Mouse (Mus musculus) limb, embryonic 15.5 days (tissue): ENCODE measurements around the gene Fcna. TPM values are rescaled to one million over a fixed set of nuclear protein-coding genes. Genes with fewer than 3 reads are reported as not detected.

Experiments
- ATAC-seq: fragments of 200-750 bp; cut with Nextera tagmentation; 2 replicates; pipeline ENCODE4 v1.8.0; 2017; ENCODE audit warnings: low read depth, moderate TSS enrichment; ENCODE audit not compliant: insufficient number of reproducible peaks, low FRiP score, low TSS enrichment
- H3K27ac ChIP-seq: fragments of 300-500 bp; sonication (generic); 2 replicates; pipeline ENCODE4 v1.5.1; 2015; ENCODE audit warnings: moderate library complexity, mild to moderate bottlenecking, inconsistent platforms
- H3K27me3 ChIP-seq: fragments of 300-500 bp; sonication (generic); 2 replicates; pipeline ENCODE4 v1.6.1; 2015; ENCODE audit warnings: inconsistent platforms
- H3K36me3 ChIP-seq: fragments of 300-500 bp; sonication (generic); 2 replicates; pipeline ENCODE4 v1.6.1; 2015; ENCODE audit warnings: inconsistent platforms
- H3K4me1 ChIP-seq: fragments of 300-500 bp; sonication (generic); 2 replicates; pipeline ENCODE4 v1.6.1; 2015; ENCODE audit warnings: inconsistent platforms
- H3K4me2 ChIP-seq: fragments of 300-500 bp; sonication (generic); 2 replicates; pipeline ENCODE4 v1.6.1; 2015; ENCODE audit warnings: mild to moderate bottlenecking, inconsistent platforms
- H3K4me3 ChIP-seq: fragments of 300-500 bp; sonication (generic); 2 replicates; pipeline ENCODE4 v1.5.1; 2015; ENCODE audit warnings: mild to moderate bottlenecking, inconsistent platforms
- H3K9ac ChIP-seq: fragments of 300-500 bp; sonication (generic); 2 replicates; pipeline ENCODE4 v1.6.1; 2015; ENCODE audit warnings: inconsistent platforms
- H3K9me3 ChIP-seq: fragments of 300-500 bp; sonication (generic); 2 replicates; pipeline ENCODE4 v1.6.1; 2016; ENCODE audit warnings: inconsistent platforms
- WGBS: fragments of 180-500 bp; shearing (Covaris S2); methylation state at CpG from one replicate; pipeline ENCODE4 v1.1.7; 2015; 5-methylcytosine and 5-hydroxymethylcytosine counted together
- polyA plus RNA-seq: library from polyadenylated mRNA; unstranded; fragments of >200 nt; fragmentation: Nextera tagmentation; extraction: Ambion mirVana; gene quantifications from 2 replicates; pipeline ENCODE4 v1.2.1, GENCODE M21; 2015

Fcna gene
- polyA plus RNA-seq, 1 experiment from 2014 or later = 2.7 TPM

DNA sequence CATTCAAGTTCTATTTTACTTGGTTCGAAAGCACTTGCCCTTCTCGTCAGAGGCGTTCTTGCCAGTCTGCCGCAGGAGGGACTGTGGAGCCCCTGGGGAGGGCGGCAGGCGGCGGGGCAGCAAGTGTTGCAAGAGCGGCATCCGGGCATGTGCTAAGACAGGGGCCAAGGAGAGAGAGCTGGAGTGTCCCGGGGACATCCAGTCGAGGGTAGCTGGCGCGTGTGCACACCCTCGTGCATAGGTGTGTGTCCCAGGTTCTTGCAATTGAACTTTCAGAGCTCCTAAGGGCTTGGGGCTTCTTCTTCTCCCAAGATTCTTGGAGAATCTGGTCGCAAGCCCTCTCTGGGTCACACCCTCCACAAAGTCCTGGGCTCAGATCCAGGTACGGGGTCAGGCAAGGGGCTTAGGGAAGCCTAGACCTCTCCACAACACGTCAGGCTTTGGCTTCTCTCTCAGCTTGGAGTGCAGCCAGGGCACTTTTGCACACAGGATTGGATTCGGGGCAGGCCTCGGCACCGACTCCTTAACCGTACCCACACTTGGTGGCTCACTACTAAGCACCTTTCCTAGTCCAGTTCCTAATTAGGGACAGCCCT is 52.3 kb downstream of the Fcna start:
- Histone ChIP-seq H3K9me3 (no peaks in the 10 kb centered on the region), H3K36me3 (peaks cover 17% of the 10 kb centered on the region), H3K4me2 (peak overlapping the region; percentile 91), H3K27ac (peak overlapping the region; percentile 95), H3K4me3 (peak overlapping the region; percentile 60), H3K27me3 (peaks cover 45% of the 10 kb centered on the region), H3K4me1 (peaks cover 66% of the 10 kb centered on the region), H3K9ac (peak overlapping the region; percentile 51)
- 11% methylated on average over 21 of the region's 21 CpGs for WGBS
- no peak for ATAC-seq

Other genes starting within 250 kb of the Fcna start
- gene Entpd2, start 232.2 kb downstream of the Fcna start, polyA plus RNA-seq = 4.2 and 11.7 TPM in 2 replicates
- 51.7 and 54.3 TPM in 2 replicates for gene Npdc1, start 228.7 kb downstream of the Fcna start, polyA plus RNA-seq
- 0.18 TPM in 1 of 2 replicates, not detected in the other for gene Fut7, start 204.8 kb downstream of the Fcna start, polyA plus RNA-seq
- 4.2 and 5.9 TPM in 2 replicates for gene Abca2, start 199.3 kb downstream of the Fcna start, polyA plus RNA-seq
- 99.3 and 111 TPM in 2 replicates for gene Clic3, start 171.2 kb downstream of the Fcna start, polyA plus RNA-seq
- gene Paxx, start 166.9 kb downstream of the Fcna start, polyA plus RNA-seq = 49.9 and 56.9 TPM in 2 replicates
- gene Ptgds, start 158.0 kb downstream of the Fcna start, polyA plus RNA-seq = 4.1 and 9.1 TPM in 2 replicates
- not detected in 2 replicates for gene Lcn12, start 134.1 kb downstream of the Fcna start, polyA plus RNA-seq
- 73.0 and 81.4 TPM in 2 replicates for gene Fbxw5, start 127.3 kb downstream of the Fcna start, polyA plus RNA-seq
- 4.6 and 5.6 TPM in 2 replicates for gene C8g, start 126.3 kb downstream of the Fcna start, polyA plus RNA-seq
- 34.4 and 35.7 TPM in 2 replicates for gene Traf2, start 81.1 kb downstream of the Fcna start, polyA plus RNA-seq
- gene Edf1, start 70.2 kb downstream of the Fcna start, polyA plus RNA-seq = 388 and 396 TPM in 2 replicates
- gene Mamdc4, start 53.2 kb downstream of the Fcna start, polyA plus RNA-seq = 0.81 and 6.0 TPM in 2 replicates
- 129 and 139 TPM in 2 replicates for gene Phpt1, start 52.8 kb downstream of the Fcna start, polyA plus RNA-seq
- 0.29 and 0.44 TPM in 2 replicates for gene Ajm1, start 46.3 kb downstream of the Fcna start, polyA plus RNA-seq
- gene Rabl6, start 19.5 kb downstream of the Fcna start, polyA plus RNA-seq = 73.6 and 74.9 TPM in 2 replicates
- gene Ccdc183, start 10.4 kb downstream of the Fcna start, polyA plus RNA-seq = 0.12 and 0.14 TPM in 2 replicates
- gene Tmem141, start 6.0 kb downstream of the Fcna start, polyA plus RNA-seq = 27.3 and 28.7 TPM in 2 replicates
- not detected in 2 replicates for gene Lcn8, start 25.1 kb upstream of the Fcna start, polyA plus RNA-seq
- gene Lcn5, start 29.9 kb upstream of the Fcna start, polyA plus RNA-seq = not detected in 2 replicates
- gene Lcn6, start 48.8 kb upstream of the Fcna start, polyA plus RNA-seq = not detected in 2 replicates
- not detected in 2 replicates for gene Lcn10, start 54.7 kb upstream of the Fcna start, polyA plus RNA-seq
- gene Obp2a, start 72.0 kb upstream of the Fcna start, polyA plus RNA-seq = not detected in 2 replicates
- 92.0 and 94.5 TPM in 2 replicates for gene Bmyc, start 78.7 kb upstream of the Fcna start, polyA plus RNA-seq
- not detected in 2 replicates for gene Obp2b, start 109.0 kb upstream of the Fcna start, polyA plus RNA-seq
- not detected in 2 replicates for gene Lcn3, start 137.5 kb upstream of the Fcna start, polyA plus RNA-seq
- not detected in 2 replicates for gene Lcn11, start 149.0 kb upstream of the Fcna start, polyA plus RNA-seq
- gene Gm13539, start 154.2 kb upstream of the Fcna start, polyA plus RNA-seq = not detected in 2 replicates
- not detected in 2 replicates for gene Glt6d1, start 187.8 kb upstream of the Fcna start, polyA plus RNA-seq
- gene Lcn9, start 195.1 kb upstream of the Fcna start, polyA plus RNA-seq = not detected in 2 replicates
- not detected in 2 replicates for gene Sohlh1, start 219.2 kb upstream of the Fcna start, polyA plus RNA-seq
- 0.20 and 0.21 TPM in 2 replicates for gene Kcnt1, start 235.7 kb upstream of the Fcna start, polyA plus RNA-seq